Mouse (Mus musculus): ENCODE results near the gene Dram1. TPM values are rescaled to one million over a fixed set of nuclear protein-coding genes. Genes with fewer than 3 reads are reported as not detected.

Dram1 gene
- polyA plus RNA-seq (2016; fragmentation: Nextera tagmentation; extraction: Ambion mirVana) = 0.49 and 0.55 TPM in 2 replicates

DNA sequence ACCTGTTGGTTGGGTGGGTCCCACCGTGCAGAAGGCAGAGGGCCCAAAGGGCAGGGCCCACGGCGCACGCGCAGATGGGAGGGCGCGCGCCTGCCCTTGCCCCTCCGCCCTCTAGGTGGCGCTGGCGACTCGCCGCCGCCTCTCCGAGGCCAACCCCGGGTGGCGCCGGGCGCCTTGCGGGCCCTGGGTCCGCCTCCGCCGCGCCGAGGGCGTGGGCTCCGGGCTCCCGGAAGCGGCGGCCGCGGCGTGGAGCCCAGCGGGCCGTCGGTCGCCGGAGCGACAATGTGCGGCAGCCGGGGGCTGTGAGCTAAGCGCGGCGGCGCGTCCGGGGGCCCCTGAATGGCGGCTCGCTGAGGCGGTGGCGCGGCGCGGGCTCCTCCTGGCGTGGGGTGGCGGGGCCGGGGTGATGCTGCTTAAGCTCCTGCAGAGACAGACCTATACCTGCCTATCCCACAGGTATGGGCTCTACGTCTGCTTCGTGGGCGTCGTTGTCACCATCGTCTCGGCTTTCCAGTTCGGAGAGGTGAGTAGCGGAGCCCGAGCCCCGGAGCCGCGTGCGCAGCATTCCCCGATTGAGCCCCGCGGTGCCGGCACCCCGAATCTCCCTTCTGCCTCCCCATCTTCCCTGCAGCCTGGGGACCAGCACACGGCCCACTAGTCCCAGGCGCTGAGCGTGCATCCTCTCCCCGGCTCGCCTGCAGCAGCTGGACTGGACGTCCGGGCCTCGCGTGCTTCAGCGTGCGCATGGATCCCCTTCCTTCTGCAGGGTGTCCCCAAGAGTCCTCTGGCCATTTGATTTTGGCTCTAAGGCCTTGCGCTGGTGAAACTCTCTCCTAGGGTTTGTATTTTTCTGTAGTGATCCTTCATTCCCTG, at the start of gene Dram1, which contains the start of gene Gnptab:
Dram1 (minus strand) TSS at position 68 of the 873 bp plus-strand sequence.
Gnptab (plus strand) TSS at position 120 of the 873 bp plus-strand sequence.
- Histone ChIP-seq H3K4me3 (replicated peaks) (peak within 1 kb of the TSS; percentile 81), H3K9me3 (no peaks in the 10 kb centered on the region), H3K36me3 (no peaks in the 10 kb centered on the region), H3K4me2 (peak within 1 kb of the TSS; percentile 92), H3K4me1 (replicated peaks) (peaks cover 26% of the 10 kb centered on the region), H3K27me3 (no peaks in the 10 kb centered on the region), H3K27ac (0 out of 2 replicates have a peak within 1 kb of the TSS, but pooled peaks have one; percentile 56), H3K9ac (replicated peaks) (peak within 1 kb of the TSS; percentile 82)
- WGBS = under 1% methylated on average over 87 of the region's 87 CpGs
- peak; percentile 67 for ATAC-seq (ENCODE audit: insufficient number of reproducible peaks, insufficient read depth, low FRiP score, low TSS enrichment, low read depth)

DNA sequence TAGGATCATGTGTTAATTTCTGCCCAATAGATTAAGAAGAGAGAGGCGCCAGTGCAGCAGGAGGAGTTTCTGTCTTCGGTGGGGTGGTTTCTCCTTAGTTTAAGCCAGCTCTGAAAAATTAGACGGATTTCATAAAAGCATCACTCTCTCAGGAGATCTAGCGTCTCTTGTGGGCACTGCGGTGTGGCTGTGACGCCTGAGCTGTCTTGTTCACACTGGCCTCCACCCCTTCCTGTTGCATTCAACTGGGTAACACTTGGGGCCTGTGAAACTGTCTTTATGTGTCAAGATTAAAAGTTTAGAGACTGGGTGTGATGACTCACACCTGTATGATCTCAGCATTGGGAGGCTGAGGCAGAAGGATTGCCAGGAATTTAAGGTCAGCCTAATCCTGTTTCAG, 49.1 kb upstream of the Dram1 start:
- H3K9me3 ChIP-seq = no peaks in the 10 kb centered on the region
- 88% methylated on average over 6 of the region's 6 CpGs for WGBS
- ATAC-seq (ENCODE audit: insufficient number of reproducible peaks, insufficient read depth, low FRiP score, low TSS enrichment, low read depth) = no peak

DNA sequence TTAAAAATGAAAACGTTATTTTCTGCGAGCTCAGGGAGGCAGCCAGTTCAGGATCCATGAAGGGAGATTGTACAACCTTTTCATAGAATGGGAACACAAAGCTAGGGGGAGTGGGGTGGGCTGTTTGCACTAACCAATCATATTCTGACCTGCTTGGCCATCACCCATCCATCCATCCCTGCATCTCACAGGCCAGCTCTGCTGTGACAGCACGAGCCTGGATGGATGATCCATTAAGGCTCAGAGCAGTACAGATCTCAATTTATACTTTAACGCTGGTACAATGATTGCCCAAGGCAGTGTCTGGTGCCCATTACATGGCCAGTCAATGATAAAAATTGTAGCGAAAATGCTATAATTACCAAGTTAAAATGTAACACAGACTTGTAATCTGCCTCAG, 48.0 kb upstream of the Dram1 start:
- Histone ChIP-seq H3K27me3 (no peaks in the 10 kb centered on the region), H3K9me3 (no peaks in the 10 kb centered on the region), H3K27ac (no peak overlapping the region), H3K36me3 (peaks cover 36% of the 10 kb centered on the region), H3K4me2 (no peak overlapping the region), H3K4me3 (replicated peaks) (no peak overlapping the region), H3K9ac (replicated peaks) (no peak overlapping the region), H3K4me1 (replicated peaks) (no peaks in the 10 kb centered on the region)
- ATAC-seq (ENCODE audit: insufficient number of reproducible peaks, insufficient read depth, low FRiP score, low TSS enrichment, low read depth) = no peak
- 60% methylated on average over 5 of the region's 5 CpGs for WGBS

More for the DNA sequence above, 49.1 kb upstream of the Dram1 start:
- Histone ChIP-seq H3K36me3 (peaks cover 40% of the 10 kb centered on the region), H3K27me3 (no peaks in the 10 kb centered on the region), H3K27ac (no peak overlapping the region), H3K4me2 (no peak overlapping the region), H3K4me1 (replicated peaks) (no peaks in the 10 kb centered on the region), H3K9ac (replicated peaks) (no peak overlapping the region), H3K4me3 (replicated peaks) (no peak overlapping the region)

DNA sequence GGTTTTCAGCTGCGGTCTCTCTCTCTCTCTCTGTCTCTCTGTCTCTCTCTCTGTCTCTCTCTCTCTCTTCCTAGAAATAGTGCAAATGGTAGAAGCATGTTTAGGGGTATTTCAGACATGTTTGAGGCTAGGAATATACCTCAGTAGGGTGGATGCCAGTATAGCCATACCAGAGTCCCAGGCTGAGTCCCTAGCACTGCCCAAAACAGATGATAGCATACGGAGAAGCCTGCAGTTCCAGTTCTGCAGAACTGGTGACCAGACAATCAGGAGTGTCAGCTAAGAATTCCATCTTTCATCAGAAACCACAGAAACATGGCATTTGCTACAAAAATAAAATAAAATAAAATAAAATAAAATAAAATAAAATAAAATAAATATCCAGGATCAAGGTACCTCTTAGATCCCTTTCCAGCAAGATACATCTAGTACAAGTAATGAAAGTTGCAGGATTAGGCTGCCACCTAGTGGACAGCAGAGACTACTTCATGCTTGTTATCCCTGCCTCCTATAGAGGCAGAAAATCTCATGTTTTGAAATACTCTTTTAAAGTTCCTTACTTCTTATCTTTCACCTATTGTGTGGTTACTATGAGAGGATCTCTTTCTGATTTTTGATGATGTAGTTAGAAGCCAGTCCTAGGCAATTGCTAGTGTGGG, 47.4 kb upstream of the Dram1 start:
- no peaks in the 10 kb centered on the region for H3K4me1 ChIP-seq (replicated peaks)
- H3K27ac ChIP-seq = no peak overlapping the region
- peaks cover 32% of the 10 kb centered on the region for H3K36me3 ChIP-seq
- WGBS = 98% methylated on average over 2 of the region's 2 CpGs
- no peak overlapping the region for H3K9ac ChIP-seq (replicated peaks)
- no peaks in the 10 kb centered on the region for H3K9me3 ChIP-seq
- H3K27me3 ChIP-seq = no peaks in the 10 kb centered on the region
- H3K4me3 ChIP-seq (replicated peaks) = no peak overlapping the region
- H3K4me2 ChIP-seq = no peak overlapping the region
- ATAC-seq (ENCODE audit: insufficient number of reproducible peaks, insufficient read depth, low FRiP score, low TSS enrichment, low read depth) = no peak

DNA sequence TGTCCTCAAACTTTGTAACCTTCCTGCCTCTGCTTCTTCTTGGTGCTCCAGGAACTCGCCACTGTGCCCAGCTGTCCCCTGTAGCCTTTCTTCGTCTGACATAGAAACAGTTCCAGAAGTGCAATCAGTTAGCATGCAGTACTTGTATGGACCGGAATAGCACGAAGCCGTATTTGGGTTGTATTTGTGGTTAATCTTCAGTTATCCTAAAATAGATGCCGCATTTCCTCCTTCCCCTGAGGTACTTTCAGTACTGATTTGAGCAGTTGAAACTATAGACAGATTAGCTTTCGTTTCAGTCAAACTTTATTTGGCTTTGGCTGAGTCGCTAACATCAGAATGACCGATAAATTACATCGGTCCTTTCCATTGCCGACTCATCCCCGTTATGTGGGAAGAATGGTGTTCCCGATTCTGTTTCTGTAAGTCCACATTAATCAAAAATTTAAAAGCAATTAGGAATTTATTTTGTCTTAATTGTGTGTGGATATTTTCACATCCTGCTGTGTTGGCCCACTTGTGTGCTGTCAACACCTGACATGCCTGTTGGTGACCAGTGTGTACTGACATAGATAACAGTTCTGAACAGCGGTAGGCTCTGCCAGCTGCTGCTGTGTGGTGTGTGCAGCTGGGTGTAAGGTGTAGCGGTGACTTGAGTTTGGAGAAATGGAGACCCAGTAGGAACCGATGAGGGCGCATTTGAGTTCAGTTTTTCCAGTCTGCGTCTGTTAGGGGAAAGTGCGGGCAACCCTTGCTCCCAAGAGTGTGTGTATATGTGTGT, 42.0 kb upstream of the Dram1 start:
- Histone ChIP-seq H3K27me3 (no peaks in the 10 kb centered on the region), H3K4me1 (replicated peaks) (no peaks in the 10 kb centered on the region), H3K9me3 (no peaks in the 10 kb centered on the region), H3K27ac (no peak overlapping the region), H3K4me2 (no peak overlapping the region), H3K36me3 (peaks cover 23% of the 10 kb centered on the region; the same call in 1 of the 2 replicates), H3K4me3 (replicated peaks) (no peak overlapping the region), H3K9ac (replicated peaks) (no peak overlapping the region)
- no peak for ATAC-seq (ENCODE audit: insufficient number of reproducible peaks, insufficient read depth, low FRiP score, low TSS enrichment, low read depth)
- 93% methylated on average over 19 of the region's 19 CpGs for WGBS

DNA sequence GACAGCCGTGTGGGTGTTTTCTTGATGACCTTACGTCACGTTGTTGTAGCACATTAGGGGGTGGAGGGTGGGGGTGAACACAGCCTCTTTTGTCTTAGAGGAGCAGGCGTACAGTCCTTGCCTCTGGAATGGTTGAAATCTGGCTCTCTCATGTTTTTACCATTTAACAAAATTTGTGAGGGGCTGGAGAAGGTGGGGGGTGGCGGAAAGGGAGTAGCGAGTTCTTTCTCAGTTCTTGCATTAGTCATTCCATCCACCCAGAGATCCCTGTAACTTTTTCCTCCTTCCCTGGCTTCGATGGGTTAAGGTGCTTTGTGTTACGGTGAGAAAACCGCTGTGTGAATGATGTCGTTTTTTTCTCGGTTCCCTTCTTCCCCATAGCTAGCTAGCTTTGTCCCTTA, 41.3 kb upstream of the Dram1 start:
- ATAC-seq (ENCODE audit: insufficient number of reproducible peaks, insufficient read depth, low FRiP score, low TSS enrichment, low read depth) = no peak
- Histone ChIP-seq H3K36me3 (peaks cover 29% of the 10 kb centered on the region), H3K9ac (replicated peaks) (no peak overlapping the region), H3K9me3 (no peaks in the 10 kb centered on the region), H3K27ac (no peak overlapping the region), H3K4me2 (no peak overlapping the region), H3K4me3 (replicated peaks) (no peak overlapping the region), H3K27me3 (no peaks in the 10 kb centered on the region), H3K4me1 (replicated peaks) (no peaks in the 10 kb centered on the region)
- 81% methylated on average over 11 of the region's 11 CpGs for WGBS

DNA sequence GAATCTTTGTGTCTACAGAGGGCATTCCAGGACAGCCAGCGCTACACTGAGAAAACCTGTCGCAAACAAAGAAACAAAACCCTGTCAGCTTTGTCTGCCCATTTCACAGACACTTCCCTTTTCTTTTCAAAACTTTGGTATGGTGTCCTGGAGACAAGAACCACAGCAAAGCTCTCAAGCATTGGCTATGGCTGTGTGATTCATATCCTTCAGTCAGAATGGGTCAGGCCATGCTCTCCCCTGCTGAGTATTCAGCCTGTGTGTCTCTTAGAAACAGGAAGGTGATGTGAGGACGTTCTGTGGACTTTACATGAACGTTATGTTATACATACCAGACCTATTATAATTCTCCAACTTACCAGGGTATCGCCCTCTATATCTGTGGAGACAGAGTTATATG, 38.8 kb upstream of the Dram1 start:
- peaks cover 22% of the 10 kb centered on the region for H3K36me3 ChIP-seq
- no peak for ATAC-seq (ENCODE audit: insufficient number of reproducible peaks, insufficient read depth, low FRiP score, low TSS enrichment, low read depth)
- 92% methylated on average over 5 of the region's 5 CpGs for WGBS
- H3K4me3 ChIP-seq (replicated peaks) = no peak overlapping the region
- H3K4me2 ChIP-seq = no peak overlapping the region
- no peaks in the 10 kb centered on the region for H3K4me1 ChIP-seq (replicated peaks)
- H3K27ac ChIP-seq = no peak overlapping the region
- no peaks in the 10 kb centered on the region for H3K27me3 ChIP-seq
- no peaks in the 10 kb centered on the region for H3K9me3 ChIP-seq
- no peak overlapping the region for H3K9ac ChIP-seq (replicated peaks)

DNA sequence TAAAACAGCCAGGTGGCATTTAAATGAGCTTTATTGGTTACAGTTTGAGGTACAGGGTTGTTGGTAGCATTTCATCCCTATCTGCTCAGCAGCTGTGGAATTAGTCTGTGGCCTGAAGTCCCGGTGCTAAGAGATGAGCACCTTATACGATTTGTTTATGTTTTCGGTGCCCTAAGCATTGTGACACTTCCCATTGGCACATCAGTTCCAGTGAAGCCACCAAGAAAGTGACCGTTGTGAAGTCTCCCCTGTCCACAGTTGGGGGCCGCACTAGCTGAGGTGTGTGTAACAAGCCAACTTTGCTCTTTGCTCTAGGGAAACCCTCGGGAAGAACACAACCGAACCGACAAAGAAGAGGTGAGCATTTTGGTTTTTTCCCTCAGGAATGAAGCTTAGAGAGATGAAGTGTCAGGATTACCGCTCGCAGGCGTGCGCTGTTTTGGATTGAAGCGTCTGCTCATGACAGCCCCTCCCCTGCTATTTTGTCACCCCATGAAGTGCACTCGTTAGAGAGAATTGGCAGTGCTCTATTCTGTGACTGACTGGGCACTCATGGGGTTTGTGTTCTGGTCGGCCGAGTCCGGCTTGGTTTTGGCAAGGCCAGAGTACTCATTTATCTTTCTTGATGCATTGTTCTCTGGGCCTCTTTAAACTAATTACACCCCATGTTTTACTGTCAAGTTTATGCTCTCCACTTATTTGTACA, 33.6 kb upstream of the Dram1 start:
- Histone ChIP-seq H3K4me1 (replicated peaks) (peaks cover 5% of the 10 kb centered on the region), H3K27ac (no peak overlapping the region), H3K9ac (replicated peaks) (no peak overlapping the region), H3K4me2 (no peak overlapping the region), H3K9me3 (no peaks in the 10 kb centered on the region), H3K36me3 (peaks cover 12% of the 10 kb centered on the region), H3K27me3 (no peaks in the 10 kb centered on the region), H3K4me3 (replicated peaks) (no peak overlapping the region)
- WGBS = 53% methylated on average over 17 of the region's 17 CpGs
- peak; percentile 20; the same call in 1 of the 2 replicates for ATAC-seq (ENCODE audit: insufficient number of reproducible peaks, insufficient read depth, low FRiP score, low TSS enrichment, low read depth)

DNA sequence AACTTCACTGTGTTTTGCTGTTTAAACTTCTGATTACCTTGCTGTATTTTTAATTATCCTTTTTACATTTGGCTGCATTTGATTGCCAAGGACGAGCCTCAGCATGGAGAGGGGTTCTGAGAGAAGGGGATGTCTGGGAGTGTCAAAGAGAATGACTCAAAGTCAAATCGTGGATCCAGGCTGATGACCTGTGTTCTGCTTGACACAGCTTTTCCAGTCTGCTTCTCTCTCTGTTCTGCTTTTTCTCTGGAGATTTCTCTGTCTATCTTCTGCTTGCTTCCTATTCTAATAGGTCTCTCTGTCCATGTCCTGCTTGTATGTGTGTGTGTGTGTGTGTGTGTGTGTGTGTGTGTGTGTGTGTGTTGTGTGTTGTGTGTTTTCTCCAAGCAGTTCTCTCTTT, 30.9 kb upstream of the Dram1 start:
- WGBS = 55% methylated on average over 2 of the region's 2 CpGs
- H3K4me3 ChIP-seq (replicated peaks) = no peak overlapping the region
- no peaks in the 10 kb centered on the region for H3K27me3 ChIP-seq
- no peaks in the 10 kb centered on the region for H3K36me3 ChIP-seq
- no peak for ATAC-seq (ENCODE audit: insufficient number of reproducible peaks, insufficient read depth, low FRiP score, low TSS enrichment, low read depth)
- no peaks in the 10 kb centered on the region for H3K9me3 ChIP-seq
- H3K4me1 ChIP-seq (replicated peaks) = peaks cover 5% of the 10 kb centered on the region
- H3K27ac ChIP-seq = no peak overlapping the region
- no peak overlapping the region for H3K4me2 ChIP-seq
- no peak overlapping the region for H3K9ac ChIP-seq (replicated peaks)

DNA sequence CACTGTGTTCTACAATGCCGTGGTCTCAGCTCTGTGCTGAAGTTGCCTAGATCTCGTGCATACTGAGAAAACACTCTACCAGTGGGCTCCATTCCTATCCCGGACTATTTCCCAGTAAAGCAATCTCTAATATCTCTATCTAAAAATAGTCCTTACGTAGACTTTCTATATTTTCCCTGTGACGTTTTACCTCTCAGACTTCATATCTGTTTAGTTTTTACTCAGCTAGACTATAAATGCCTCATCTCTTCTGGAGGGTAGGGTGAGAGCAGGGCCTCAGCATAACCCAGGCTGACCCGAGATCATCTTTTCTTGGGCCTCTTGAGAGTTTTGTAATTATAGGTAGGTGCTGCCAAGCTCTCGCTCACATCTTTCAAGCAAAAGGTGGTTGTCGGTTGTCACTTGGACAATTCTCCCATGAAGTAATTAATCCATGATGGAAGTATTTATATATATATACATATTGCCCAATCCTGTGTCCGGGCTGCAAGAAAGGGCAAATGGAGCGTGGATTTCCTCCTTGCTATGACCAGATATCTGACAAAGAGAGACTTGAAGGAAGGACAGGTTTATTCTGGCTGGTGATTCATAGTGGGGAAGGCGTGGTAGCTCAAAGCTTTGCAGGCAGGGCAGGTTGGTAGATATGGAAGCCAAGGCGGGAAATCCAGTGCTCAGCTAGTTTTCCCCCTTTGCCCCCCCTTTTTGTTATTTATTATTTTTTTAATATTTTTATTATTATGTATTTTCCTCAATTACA, 29.2 kb upstream of the Dram1 start:
- Histone ChIP-seq H3K4me3 (replicated peaks) (no peak overlapping the region), H3K9me3 (no peaks in the 10 kb centered on the region), H3K9ac (replicated peaks) (no peak overlapping the region), H3K36me3 (no peaks in the 10 kb centered on the region), H3K27me3 (no peaks in the 10 kb centered on the region), H3K4me1 (replicated peaks) (peaks cover 5% of the 10 kb centered on the region), H3K27ac (no peak overlapping the region), H3K4me2 (no peak overlapping the region)
- no peak for ATAC-seq (ENCODE audit: insufficient number of reproducible peaks, insufficient read depth, low FRiP score, low TSS enrichment, low read depth)
- 92% methylated on average over 12 of the region's 12 CpGs for WGBS

Measured in limb, embryonic 12.5 days (tissue).